In genomic region chr7:30279536-30279935, GRCm38 (mm10) we compare ENCODE assay signal across 7 mouse cellular contexts. TPM values are rescaled to one million over a fixed set of nuclear protein-coding genes. Genes with fewer than 3 reads are reported as not detected.
DNase-seq lines count a peak whose midpoint lies in the region; ATAC-seq and TF ChIP-seq lines count a peak whose summit lies in the region.

No protein-coding gene starts in this region.

- no peak for TF ChIP-seq CTCF in spleen, adult 2 months (IDR thresholded peaks at IDR 0.05; ENCODE audit: extremely low read depth, insufficient read depth, insufficient read length, insufficient replicate concordance)

- H3K36me3 ChIP-seq in spleen, adult 2 months (ENCODE audit: control insufficient read depth, insufficient read depth, low read length) = no peaks in the 10 kb centered on the region
- no peaks in the 10 kb centered on the region for H3K36me3 ChIP-seq in limb, embryonic 14.5 days (ENCODE audit: control insufficient read depth, insufficient read depth, low read length)
- no peaks in the 10 kb centered on the region for H3K36me3 ChIP-seq in stomach, embryonic 15.5 days

- peak overlapping the region; percentile 50; the same call in 1 of the 2 replicates for H3K9ac ChIP-seq in limb, embryonic 14.5 days (ENCODE audit: low read depth, low read length, severe bottlenecking)
- no peak overlapping the region; the same call in 1 of the 2 replicates for H3K9ac ChIP-seq in stomach, embryonic 15.5 days

- no peaks in the 10 kb centered on the region for H3K4me1 ChIP-seq in spleen, adult 2 months (ENCODE audit: control insufficient read depth, insufficient read depth, insufficient read length)
- peaks cover 5% of the 10 kb centered on the region; the same call in 1 of the 2 replicates for H3K4me1 ChIP-seq in limb, embryonic 14.5 days (ENCODE audit: control insufficient read depth, insufficient read depth, low read length)
- peaks cover 3% of the 10 kb centered on the region; the same call in 1 of the 2 replicates for H3K4me1 ChIP-seq in stomach, embryonic 15.5 days

- TF ChIP-seq POLR2A in spleen, adult 2 months (IDR thresholded peaks at IDR 0.05; ENCODE audit: low read depth, low read length) = no peak
- TF ChIP-seq POLR2A in limb, embryonic 14.5 days (IDR thresholded peaks at IDR 0.05; ENCODE audit: borderline replicate concordance, extremely low read depth, insufficient read depth, insufficient read length) = no peak

- no peaks in the 10 kb centered on the region for H3K27me3 ChIP-seq in spleen, adult 2 months (ENCODE audit: control insufficient read depth, insufficient read depth, low read length)
- no peaks in the 10 kb centered on the region for H3K27me3 ChIP-seq in limb, embryonic 14.5 days (ENCODE audit: control insufficient read depth, insufficient read depth, low read length)
- no peaks in the 10 kb centered on the region for H3K27me3 ChIP-seq in stomach, embryonic 15.5 days (replicated peaks)

- peak; percentile 62 for ATAC-seq in erythroblast, adult 5-6 weeks (replicated peaks; ENCODE audit: low FRiP score, poor library complexity, severe bottlenecking)
- ATAC-seq in limb, embryonic 14.5 days (ENCODE audit: low FRiP score, low read depth) = no peak
- no peak for ATAC-seq in stomach, embryonic 15.5 days (ENCODE audit: insufficient read depth, low FRiP score, low read depth)

- no peaks in the 10 kb centered on the region for H3K9me3 ChIP-seq in limb, embryonic 14.5 days (ENCODE audit: control insufficient read depth, low read length)
- no peaks in the 10 kb centered on the region for H3K9me3 ChIP-seq in stomach, embryonic 15.5 days

- peak overlapping the region; percentile 99; the same call in 1 of the 2 replicates for H3K4me3 ChIP-seq in spleen, adult 2 months (ENCODE audit: extremely low read depth, insufficient read depth, insufficient read length)
- peak overlapping the region; percentile 73 for H3K4me3 ChIP-seq in limb, embryonic 14.5 days (replicated peaks; ENCODE audit: low read length)
- peak overlapping the region; percentile 92 for H3K4me3 ChIP-seq in stomach, embryonic 15.5 days (replicated peaks)

- H3K27ac ChIP-seq in spleen, adult 2 months (ENCODE audit: insufficient read depth, low read length) = no peak overlapping the region
- H3K27ac ChIP-seq in limb, embryonic 14.5 days (replicated peaks; ENCODE audit: low read depth, low read length) = 0 out of 2 replicates have a peak overlapping the region, but pooled peaks have one; percentile 92
- H3K27ac ChIP-seq in stomach, embryonic 15.5 days = peak overlapping the region; percentile 98

- H3K4me2 ChIP-seq in limb, embryonic 14.5 days (replicated peaks; ENCODE audit: low read depth, low read length, severe bottlenecking) = peak overlapping the region; percentile 92
- peak overlapping the region; percentile 94 for H3K4me2 ChIP-seq in stomach, embryonic 15.5 days

- DNase-seq in spleen, adult 2 months (ENCODE audit: low read depth in 1 of 2, low spot score in 2 of 2) = no peak
- DNase-seq in spleen, postnatal 14 days (ENCODE audit: low spot score in 2 of 2) = no peak
- no peak for DNase-seq in limb, embryonic 14.5 days (ENCODE audit: low spot score)
- DNase-seq in ovary, postnatal 36 days (ENCODE audit: low spot score) = no peak
- DNase-seq in left cerebral cortex, adult 18-20 months (ENCODE audit: low spot score in 2 of 2) = no peak

- WGBS in spleen, adult 2 months = 3% methylated on average over 6 of the region's 6 CpGs
- WGBS in limb, embryonic 14.5 days = 2% methylated on average over 6 of the region's 6 CpGs
- WGBS in stomach, embryonic 15.5 days = under 1% methylated on average over 6 of the region's 6 CpGs

RNA-seq across cellular contexts. Expression of gene Thap8, which starts 0.4 kb away (rescaled TPM):
- polyA plus RNA-seq in spleen, adult 2 months (2012; rRNA removed) = 0.14 and 0.18 TPM in 2 replicates
- total RNA-seq in erythroblast, adult 5-6 weeks (2015; ENCODE audit: low replicate concordance) = not detected in 2 replicates
- not detected in 2 replicates for total RNA-seq in erythroblast, adult 5-6 weeks (2017; ENCODE audit: low replicate concordance)
- 0.10 and 0.23 TPM in 2 replicates for polyA plus RNA-seq in limb, embryonic 14.5 days (2012; rRNA removed)
- polyA plus RNA-seq in limb, embryonic 14.5 days (2014; fragmentation: Nextera tagmentation; extraction: Ambion mirVana) = 0.15 TPM in 1 of 2 replicates, not detected in the other
- 0.62 and 0.65 TPM in 2 replicates for polyA plus RNA-seq in stomach, embryonic 15.5 days (2015; fragmentation: Nextera tagmentation; extraction: Ambion mirVana)
- under 1 TPM; 0.26 to 0.37 TPM for total RNA-seq in left cerebral cortex, adult 18-20 months (2021)

RNA-seq across cellular contexts. Expression of gene Wdr62, which starts 0.7 kb away (rescaled TPM):
- polyA plus RNA-seq in spleen, adult 2 months (2012; rRNA removed) = 15.7 and 21.5 TPM in 2 replicates
- total RNA-seq in erythroblast, adult 5-6 weeks (2015; ENCODE audit: low replicate concordance) = 6.9 and 22.5 TPM in 2 replicates
- total RNA-seq in erythroblast, adult 5-6 weeks (2017; ENCODE audit: low replicate concordance) = 4.9 and 11.7 TPM in 2 replicates
- polyA plus RNA-seq in limb, embryonic 14.5 days (2012; rRNA removed) = 22.9 and 26.4 TPM in 2 replicates
- 7.8 and 8.8 TPM in 2 replicates for polyA plus RNA-seq in limb, embryonic 14.5 days (2014; fragmentation: Nextera tagmentation; extraction: Ambion mirVana)
- 5.3 and 6.5 TPM in 2 replicates for polyA plus RNA-seq in stomach, embryonic 15.5 days (2015; fragmentation: Nextera tagmentation; extraction: Ambion mirVana)
- total RNA-seq in left cerebral cortex, adult 18-20 months (2021) = 1 to 10 TPM; 1.1 to 1.9 TPM

RNA-seq across cellular contexts. Expression of gene Clip3, which starts 12.0 kb away (rescaled TPM):
- polyA plus RNA-seq in spleen, adult 2 months (2012; rRNA removed) = 10.0 and 13.2 TPM in 2 replicates
- not detected in 2 replicates for total RNA-seq in erythroblast, adult 5-6 weeks (2015; ENCODE audit: low replicate concordance)
- total RNA-seq in erythroblast, adult 5-6 weeks (2017; ENCODE audit: low replicate concordance) = not detected in 2 replicates
- 106 and 122 TPM in 2 replicates for polyA plus RNA-seq in limb, embryonic 14.5 days (2012; rRNA removed)
- 55.1 and 56.7 TPM in 2 replicates for polyA plus RNA-seq in limb, embryonic 14.5 days (2014; fragmentation: Nextera tagmentation; extraction: Ambion mirVana)
- 23.2 and 26.6 TPM in 2 replicates for polyA plus RNA-seq in stomach, embryonic 15.5 days (2015; fragmentation: Nextera tagmentation; extraction: Ambion mirVana)
- 100 to 1,000 TPM; 443 to 457 TPM for total RNA-seq in left cerebral cortex, adult 18-20 months (2021)

RNA-seq across cellular contexts. Expression of gene Alkbh6, which starts 29.0 kb away (rescaled TPM):
- 86.3 and 144 TPM in 2 replicates for polyA plus RNA-seq in spleen, adult 2 months (2012; rRNA removed)
- 0.96 and 3.3 TPM in 2 replicates for total RNA-seq in erythroblast, adult 5-6 weeks (2015; ENCODE audit: low replicate concordance)
- 2.0 and 5.4 TPM in 2 replicates for total RNA-seq in erythroblast, adult 5-6 weeks (2017; ENCODE audit: low replicate concordance)
- 124 and 169 TPM in 2 replicates for polyA plus RNA-seq in limb, embryonic 14.5 days (2012; rRNA removed)
- 79.7 and 86.6 TPM in 2 replicates for polyA plus RNA-seq in limb, embryonic 14.5 days (2014; fragmentation: Nextera tagmentation; extraction: Ambion mirVana)
- 63.2 and 72.3 TPM in 2 replicates for polyA plus RNA-seq in stomach, embryonic 15.5 days (2015; fragmentation: Nextera tagmentation; extraction: Ambion mirVana)
- 10 to 100 TPM; 67.0 to 68.5 TPM for total RNA-seq in left cerebral cortex, adult 18-20 months (2021)

RNA-seq across cellular contexts. Expression of gene Syne4, which starts 35.1 kb away (rescaled TPM):
- 14.7 and 21.1 TPM in 2 replicates for polyA plus RNA-seq in spleen, adult 2 months (2012; rRNA removed)
- not detected in 2 replicates for total RNA-seq in erythroblast, adult 5-6 weeks (2015; ENCODE audit: low replicate concordance)
- total RNA-seq in erythroblast, adult 5-6 weeks (2017; ENCODE audit: low replicate concordance) = not detected in 2 replicates
- 141 and 209 TPM in 2 replicates for polyA plus RNA-seq in limb, embryonic 14.5 days (2012; rRNA removed)
- polyA plus RNA-seq in limb, embryonic 14.5 days (2014; fragmentation: Nextera tagmentation; extraction: Ambion mirVana) = 40.3 and 56.2 TPM in 2 replicates
- polyA plus RNA-seq in stomach, embryonic 15.5 days (2015; fragmentation: Nextera tagmentation; extraction: Ambion mirVana) = 65.2 and 73.8 TPM in 2 replicates
- 10 to 100 TPM; 13.8 to 15.6 TPM for total RNA-seq in left cerebral cortex, adult 18-20 months (2021)
